Mouse (Mus musculus): ENCODE results near the gene Tbx10. TPM values are rescaled to one million over a fixed set of nuclear protein-coding genes. Genes with fewer than 3 reads are reported as not detected.
A peak's percentile ranks its signal among the peaks of the same experiment; 100 is the strongest.

Gene Tbx10
- total and polyA plus RNA-seq, 3 experiments, result 0.14 TPM; not detected in 2

DNA sequence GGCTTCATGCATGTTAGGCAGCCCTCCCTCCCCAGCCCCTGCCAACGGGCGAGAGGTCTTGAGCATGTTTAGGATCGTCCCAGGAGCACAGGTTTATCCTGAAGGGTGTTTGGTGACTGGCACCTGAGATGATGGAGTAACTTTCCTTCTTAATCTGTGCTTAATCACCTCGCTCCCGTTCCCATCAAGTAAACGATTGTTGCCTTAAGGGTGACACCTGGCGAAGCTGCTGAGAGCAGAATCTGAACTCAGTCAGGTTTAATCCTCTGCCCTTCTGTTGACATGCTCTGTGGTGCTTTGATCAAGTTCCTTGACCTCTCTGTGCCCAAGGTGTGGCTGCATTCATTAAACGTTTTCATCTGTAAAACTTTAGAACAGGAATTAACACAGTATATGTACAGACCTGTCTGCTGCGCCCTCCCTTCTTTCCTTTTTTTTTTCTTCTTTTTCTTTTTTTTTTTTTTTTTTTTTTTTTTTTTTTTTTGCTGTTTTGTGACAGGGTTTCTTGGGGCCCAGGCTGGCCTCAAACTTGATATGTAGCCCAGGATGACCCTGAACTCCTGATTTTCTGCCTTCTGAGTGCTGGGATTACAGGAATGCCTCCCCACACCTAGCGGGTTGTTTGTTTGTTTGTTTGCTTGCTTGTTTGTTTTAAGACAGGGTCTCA lies 25.5 kb downstream of the Tbx10 start:
- intact Hi-C loops (cut with DNase I), result loop anchor here (5.0 kb wide), 3 partner anchors 79 to 289 kb away; partner anchors contain the start of genes Cdk2ap2, Grk2 and Pitpnm1
- 76% methylated on average over 10 of the region's 10 CpGs for WGBS
- no peak for DNase-seq
- Histone ChIP-seq H3K4me3 (no peak overlapping the region), H3K4me1 (ENCODE audit: control insufficient read depth, insufficient read depth, low read length) (no peaks in the 10 kb centered on the region; the same call in 1 of the 2 replicates), H3K27me3 (ENCODE audit: control insufficient read depth, insufficient read depth, low read length) (no peaks in the 10 kb centered on the region), H3K79me2 (replicated peaks; ENCODE audit: control insufficient read depth, insufficient read depth, low read length) (no peaks in the 10 kb centered on the region), H3K9ac (ENCODE audit: low read depth, low read length) (no peak overlapping the region), H3K27ac (no peak overlapping the region), H3K36me3 (ENCODE audit: control insufficient read depth, insufficient read depth, low read length) (no peaks in the 10 kb centered on the region)
- TF ChIP-seq CTCF (IDR thresholded peaks at IDR 0.05), result no peak
- TF ChIP-seq EP300 (IDR thresholded peaks at IDR 0.05; ENCODE audit: insufficient read depth, low read depth, low read length), result no peak
- no peak for TF ChIP-seq POLR2A (IDR thresholded peaks at IDR 0.05; ENCODE audit: insufficient read depth, low read depth, low read length)

DNA sequence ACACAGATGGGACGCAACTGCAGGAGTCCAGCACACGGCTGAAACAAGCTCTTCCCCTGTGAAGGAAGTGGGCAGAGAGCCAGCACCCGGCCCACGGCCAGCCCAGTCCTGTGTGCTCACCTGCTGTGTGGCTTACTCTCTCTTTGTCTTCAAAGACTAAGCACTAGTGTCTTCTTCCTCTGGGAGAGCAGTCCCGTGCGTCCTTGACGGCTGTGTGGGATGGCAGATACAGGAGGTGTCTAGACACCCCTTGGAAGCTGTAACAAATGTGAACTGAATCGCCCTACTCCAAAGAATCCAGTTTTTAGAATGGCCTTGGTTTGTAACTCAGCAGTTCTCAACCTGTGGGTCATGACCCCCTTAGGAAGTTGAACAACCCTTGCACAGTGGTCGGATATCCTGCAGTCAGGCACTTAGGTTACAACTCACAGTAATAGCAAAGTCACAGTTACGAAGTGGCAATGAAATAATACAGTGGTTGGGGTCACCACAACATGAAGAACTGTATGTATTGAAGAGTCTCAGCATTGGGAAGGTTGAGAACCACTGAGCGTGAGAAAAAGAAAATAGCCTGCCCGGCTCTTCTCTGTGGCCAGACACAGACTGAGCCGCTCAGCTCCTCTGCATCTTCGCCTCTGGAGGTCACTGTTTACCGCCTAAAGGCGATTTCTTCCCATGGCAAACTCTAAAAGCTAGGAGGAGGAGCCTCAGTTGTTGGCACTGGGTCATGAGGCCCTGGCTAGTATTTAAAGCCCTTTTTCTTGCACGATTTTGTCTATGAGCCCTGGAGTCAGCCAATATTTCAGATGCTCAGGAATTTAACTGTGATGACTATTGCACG lies 26.4 kb downstream of the Tbx10 start:
- no peak overlapping the region for H3K9ac ChIP-seq (ENCODE audit: low read depth, low read length)
- no peak overlapping the region for H3K4me3 ChIP-seq

DNA sequence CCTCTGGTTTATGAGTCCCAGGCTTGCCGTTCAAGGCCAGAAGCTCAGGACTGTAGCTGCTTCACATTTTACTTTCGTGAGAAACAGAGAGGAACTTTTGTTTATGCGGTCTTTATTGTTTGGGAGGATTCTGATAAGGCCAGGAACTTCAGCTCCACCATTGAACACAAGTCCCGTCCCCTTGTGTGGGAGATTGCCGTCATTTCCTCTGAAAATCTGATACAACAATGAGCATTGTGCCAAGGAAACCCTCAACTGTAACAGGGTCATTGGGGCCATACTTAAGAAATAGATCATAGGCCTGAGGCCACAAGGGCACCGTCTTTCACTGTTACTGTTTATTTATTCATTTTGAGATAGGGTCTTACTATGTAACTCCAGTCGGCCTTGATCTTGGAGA lies 30.6 kb downstream of the Tbx10 start:
- no peak overlapping the region for H3K4me3 ChIP-seq
- no peaks in the 10 kb centered on the region for H3K4me1 ChIP-seq (ENCODE audit: control insufficient read depth, insufficient read depth, low read length)
- intact Hi-C loops (cut with DNase I), result no loop called here
- TF ChIP-seq POLR2A (IDR thresholded peaks at IDR 0.05; ENCODE audit: insufficient read depth, low read depth, low read length), result no peak
- TF ChIP-seq EP300 (IDR thresholded peaks at IDR 0.05; ENCODE audit: insufficient read depth, low read depth, low read length), result no peak
- TF ChIP-seq CTCF (IDR thresholded peaks at IDR 0.05), result no peak
- H3K9ac ChIP-seq (ENCODE audit: low read depth, low read length), result no peak overlapping the region
- DNase-seq, result no peak
- peak overlapping the region; percentile 36 for H3K27ac ChIP-seq
- H3K79me2 ChIP-seq (replicated peaks; ENCODE audit: control insufficient read depth, insufficient read depth, low read length), result no peaks in the 10 kb centered on the region
- H3K36me3 ChIP-seq (ENCODE audit: control insufficient read depth, insufficient read depth, low read length), result no peaks in the 10 kb centered on the region
- WGBS, result 35% methylated on average over 7 of the region's 7 CpGs
- H3K27me3 ChIP-seq (ENCODE audit: control insufficient read depth, insufficient read depth, low read length), result no peaks in the 10 kb centered on the region

More for the DNA sequence above, 26.4 kb downstream of the Tbx10 start:
- Histone ChIP-seq H3K27ac (no peak overlapping the region; the same call in 1 of the 2 replicates), H3K4me1 (ENCODE audit: control insufficient read depth, insufficient read depth, low read length) (no peaks in the 10 kb centered on the region), H3K79me2 (replicated peaks; ENCODE audit: control insufficient read depth, insufficient read depth, low read length) (no peaks in the 10 kb centered on the region), H3K27me3 (ENCODE audit: control insufficient read depth, insufficient read depth, low read length) (no peaks in the 10 kb centered on the region), H3K36me3 (ENCODE audit: control insufficient read depth, insufficient read depth, low read length) (no peaks in the 10 kb centered on the region)
- WGBS, result 15% methylated on average over 18 of the region's 18 CpGs
- DNase-seq, result peak; percentile 80 to 87
- intact Hi-C loops (cut with DNase I), result loop anchor here (1.0 to 5.0 kb wide), 4 partner anchors 29 to 288 kb away; partner anchors contain the start of genes Cdk2ap2, Grk2 and Pitpnm1
- TF ChIP-seq EP300 (IDR thresholded peaks at IDR 0.05; ENCODE audit: insufficient read depth, low read depth, low read length) (peak; percentile 84; the same call in 1 of the 2 replicates), CTCF (IDR thresholded peaks at IDR 0.05) (peak; percentile 96), POLR2A (IDR thresholded peaks at IDR 0.05; ENCODE audit: insufficient read depth, low read depth, low read length) (0 out of 2 replicates have a peak, but pooled peaks have one; percentile 14)

DNA sequence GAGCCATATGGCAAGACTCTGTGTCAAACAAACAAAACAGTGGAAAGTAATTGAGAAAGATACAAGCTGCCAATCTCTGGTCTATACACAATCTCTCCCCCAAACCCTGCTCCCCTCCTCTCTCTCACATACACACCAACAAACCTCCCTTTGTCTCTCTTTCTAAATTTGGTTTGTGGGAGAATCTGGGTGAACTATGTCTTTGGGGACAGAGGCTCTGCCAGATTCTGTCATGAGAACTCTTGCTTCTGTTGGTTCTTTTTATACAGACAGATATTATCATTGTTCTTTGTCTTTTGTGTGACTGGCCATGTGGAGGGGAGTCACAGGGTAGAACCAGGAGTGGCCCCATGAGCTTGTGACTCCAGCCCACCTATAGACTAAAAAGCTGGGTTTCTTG lies 35.0 kb downstream of the Tbx10 start:
- H3K36me3 ChIP-seq (ENCODE audit: control insufficient read depth, insufficient read depth, low read length), result no peaks in the 10 kb centered on the region
- H3K4me1 ChIP-seq (ENCODE audit: control insufficient read depth, insufficient read depth, low read length), result no peaks in the 10 kb centered on the region
- H3K4me3 ChIP-seq, result no peak overlapping the region
- no peak overlapping the region for H3K9ac ChIP-seq (ENCODE audit: low read depth, low read length)
- intact Hi-C loops (cut with DNase I), result no loop called here
- H3K27me3 ChIP-seq (ENCODE audit: control insufficient read depth, insufficient read depth, low read length), result no peaks in the 10 kb centered on the region
- TF ChIP-seq CTCF (IDR thresholded peaks at IDR 0.05), result no peak
- TF ChIP-seq POLR2A (IDR thresholded peaks at IDR 0.05; ENCODE audit: insufficient read depth, low read depth, low read length), result no peak
- no peak for TF ChIP-seq EP300 (IDR thresholded peaks at IDR 0.05; ENCODE audit: insufficient read depth, low read depth, low read length)
- no peak overlapping the region for H3K27ac ChIP-seq
- no peaks in the 10 kb centered on the region for H3K79me2 ChIP-seq (replicated peaks; ENCODE audit: control insufficient read depth, insufficient read depth, low read length)
- DNase-seq, result no peak

DNA sequence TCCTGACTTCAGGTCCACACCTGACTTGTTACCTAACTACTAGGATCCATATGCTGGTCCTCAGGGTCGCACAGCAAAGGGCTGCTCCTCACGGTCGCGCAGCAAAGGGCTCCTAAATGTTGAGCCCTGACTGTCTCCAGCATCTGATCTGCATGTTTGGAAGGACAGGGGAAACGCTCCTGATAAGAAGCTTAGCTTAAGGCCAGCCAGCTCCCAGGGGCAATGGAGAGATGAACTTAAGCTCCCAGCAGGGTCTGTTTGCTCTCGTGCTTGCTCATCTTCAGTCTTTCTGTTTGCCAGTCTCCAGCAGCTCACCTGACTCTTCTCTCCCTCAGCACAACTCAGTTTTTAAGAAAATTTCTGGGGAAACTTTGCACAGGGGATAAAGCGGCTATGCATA lies 40.1 kb downstream of the Tbx10 start:
- Histone ChIP-seq H3K79me2 (replicated peaks; ENCODE audit: control insufficient read depth, insufficient read depth, low read length) (no peaks in the 10 kb centered on the region), H3K27ac (no peak overlapping the region), H3K27me3 (ENCODE audit: control insufficient read depth, insufficient read depth, low read length) (no peaks in the 10 kb centered on the region), H3K9ac (ENCODE audit: low read depth, low read length) (no peak overlapping the region), H3K4me3 (no peak overlapping the region), H3K36me3 (ENCODE audit: control insufficient read depth, insufficient read depth, low read length) (no peaks in the 10 kb centered on the region), H3K4me1 (ENCODE audit: control insufficient read depth, insufficient read depth, low read length) (peaks cover 1% of the 10 kb centered on the region; the same call in 1 of the 2 replicates)
- DNase-seq, result no peak
- TF ChIP-seq EP300 (IDR thresholded peaks at IDR 0.05; ENCODE audit: insufficient read depth, low read depth, low read length) (no peak), CTCF (IDR thresholded peaks at IDR 0.05) (no peak), POLR2A (IDR thresholded peaks at IDR 0.05; ENCODE audit: insufficient read depth, low read depth, low read length) (no peak)
- WGBS, result 46% methylated on average over 7 of the region's 7 CpGs
- intact Hi-C loops (cut with DNase I), result no loop called here

Measured in heart, adult 2 months (tissue).